Mouse (Mus musculus): ENCODE measurements around the gene Tnfrsf18. TPM values are rescaled to one million over a fixed set of nuclear protein-coding genes. Genes with fewer than 3 reads are reported as not detected.

Tnfrsf18 gene
- total RNA-seq, 4 experiments from 2014 or later = 0.42 to 1.2 TPM; not detected in 2

DNA sequence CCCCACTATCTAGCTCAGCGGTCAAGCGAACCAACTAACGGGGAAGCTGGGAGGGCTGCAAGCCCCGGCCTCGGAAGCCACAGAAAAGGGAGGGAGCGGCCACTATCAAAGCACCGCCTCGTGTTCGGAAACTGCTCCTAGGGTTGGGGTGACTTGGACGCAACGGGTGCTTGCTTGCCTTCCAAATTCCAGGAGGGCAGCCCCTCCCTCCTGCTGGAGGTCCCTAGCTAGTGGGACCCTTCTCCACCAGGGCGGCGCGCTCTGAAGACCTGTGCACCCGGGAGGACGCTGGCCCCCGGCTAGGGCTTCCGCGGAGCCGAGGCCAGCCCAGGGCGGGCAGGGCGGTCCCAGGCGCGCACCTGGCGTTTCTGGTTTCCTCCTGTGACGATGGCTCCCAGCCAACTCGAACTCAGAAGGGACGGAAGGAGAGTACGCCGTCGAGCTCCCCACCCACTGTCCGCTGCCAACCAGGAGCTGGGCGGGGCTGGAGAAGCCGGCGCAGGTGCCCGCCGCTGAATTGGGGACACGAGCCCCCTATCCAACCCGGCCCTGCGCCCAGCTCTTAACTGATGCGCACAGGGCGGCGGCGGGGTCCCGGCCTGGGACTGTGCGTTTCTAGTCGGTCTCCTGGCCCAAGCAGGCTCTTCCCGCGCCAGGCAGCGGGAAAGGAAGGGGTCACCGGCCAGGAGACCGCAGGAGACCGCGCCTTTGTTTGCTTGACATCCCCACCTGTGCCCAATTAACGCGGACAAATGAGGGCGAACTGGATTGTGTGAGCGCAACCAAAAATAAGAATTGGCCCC is 51.7 kb downstream of the Tnfrsf18 start:
- no peak for DNase-seq

Small RNA genes within 50 kb of the gene (microRNA-seq; reads per million reads assigned to microRNA genes)
- gene Mir200a (0.67 to 2.3 reads per million in 2 experiments), gene Mir200b (6.3 to 8.4 reads per million in 2 experiments), gene Mir429 (2.3 to 11.4 reads per million in 2 experiments)

Other genes with a start within 250 kb of the Tnfrsf18 start
- 1 to 10 TPM in 1 of 4 experiments, under 1 TPM in 3; 0.17 to 1.0 (median 0.62) TPM for gene Tmem88b, start 240.3 kb upstream of the Tnfrsf18 start, total RNA-seq (2022)
- not detected for gene Ankrd65, start 235.7 kb upstream of the Tnfrsf18 start, total RNA-seq (2022)
- 100 to 1,000 TPM; 102 to 144 (median 126) TPM for gene Mrpl20, start 223.3 kb upstream of the Tnfrsf18 start, total RNA-seq (2022)
- 100 to 1,000 TPM in 3 of 4 experiments, 10 to 100 TPM in 1; 88.5 to 164 (median 122) TPM for gene Ccnl2, start 213.7 kb upstream of the Tnfrsf18 start, total RNA-seq (2022)
- gene Aurkaip1, start 194.9 kb upstream of the Tnfrsf18 start, total RNA-seq (2022) = 100 to 1,000 TPM; 134 to 175 (median 158) TPM
- 10 to 100 TPM; 45.1 to 93.9 (median 66.8) TPM for gene Mxra8, start 186.5 kb upstream of the Tnfrsf18 start, total RNA-seq (2022)
- gene Dvl1, start 178.8 kb upstream of the Tnfrsf18 start, total RNA-seq (2022) = 100 to 1,000 TPM in 1 of 4 experiments, 10 to 100 TPM in 3; 69.6 to 110 (median 73.1) TPM
- gene Tas1r3, start 162.8 kb upstream of the Tnfrsf18 start, total RNA-seq (2022) = 1 to 10 TPM in 1 of 4 experiments, under 1 TPM in 3; 0.46 to 1.2 (median 0.62) TPM
- gene Cptp, start 156.7 kb upstream of the Tnfrsf18 start, total RNA-seq (2022) = 10 to 100 TPM; 16.4 to 29.0 (median 17.9) TPM
- 10 to 100 TPM; 32.3 to 34.6 (median 33.3) TPM for gene Ints11, start 156.6 kb upstream of the Tnfrsf18 start, total RNA-seq (2022)
- gene Pusl1, start 134.4 kb upstream of the Tnfrsf18 start, total RNA-seq (2022) = 10 to 100 TPM; 23.2 to 51.5 (median 41.4) TPM
- 10 to 100 TPM; 18.2 to 49.2 (median 30.9) TPM for gene Acap3, start 134.3 kb upstream of the Tnfrsf18 start, total RNA-seq (2022)
- 10 to 100 TPM; 64.3 to 87.8 (median 77.0) TPM for gene Ube2j2, start 82.3 kb upstream of the Tnfrsf18 start, total RNA-seq (2022)
- 10 to 100 TPM; 34.7 to 88.1 (median 58.1) TPM for gene C1qtnf12, start 63.8 kb upstream of the Tnfrsf18 start, total RNA-seq (2022)
- 1 to 10 TPM; 7.8 to 9.5 (median 8.9) TPM for gene B3galt6, start 33.5 kb upstream of the Tnfrsf18 start, total RNA-seq (2022)
- gene Sdf4, start 33.3 kb upstream of the Tnfrsf18 start, total RNA-seq (2022) = 100 to 1,000 TPM; 290 to 326 (median 308) TPM
- gene Tnfrsf4, start 12.3 kb upstream of the Tnfrsf18 start, total RNA-seq (2022) = 1 to 10 TPM; 1.0 to 3.0 (median 2.0) TPM
- 1 to 10 TPM in 1 of 4 experiments, under 1 TPM in 2, not detected in 1; 0.38 to 1.2 (median 0.86) TPM for gene Ttll10, start 33.2 kb downstream of the Tnfrsf18 start, total RNA-seq (2022)
- 10 to 100 TPM; 10.7 to 22.9 (median 14.1) TPM for gene 9430015G10Rik, start 83.8 kb downstream of the Tnfrsf18 start, total RNA-seq (2022)
- gene Rnf223, start 104.3 kb downstream of the Tnfrsf18 start, total RNA-seq (2022) = under 1 TPM in 3 of 4 experiments, not detected in 1; 0.11 to 0.23 (median 0.22) TPM
- gene Agrn, start 171.3 kb downstream of the Tnfrsf18 start, total RNA-seq (2022) = 10 to 100 TPM; 29.7 to 54.3 (median 41.1) TPM
- 1 to 10 TPM; 3.1 to 3.9 (median 3.6) TPM for gene Isg15, start 174.7 kb downstream of the Tnfrsf18 start, total RNA-seq (2022)
- 1 to 10 TPM; 3.0 to 6.5 (median 4.8) TPM for gene AW011738, start 177.1 kb downstream of the Tnfrsf18 start, total RNA-seq (2022)
- 1 to 10 TPM; 3.1 to 7.0 (median 5.3) TPM for gene Perm1, start 189.7 kb downstream of the Tnfrsf18 start, total RNA-seq (2022)
- 10 to 100 TPM; 23.8 to 44.1 (median 32.9) TPM for gene Plekhn1, start 208.7 kb downstream of the Tnfrsf18 start, total RNA-seq (2022)
- 10 to 100 TPM; 32.8 to 41.8 (median 39.8) TPM for gene Noc2l, start 209.8 kb downstream of the Tnfrsf18 start, total RNA-seq (2022)
- gene Samd11, start 229.5 kb downstream of the Tnfrsf18 start, total RNA-seq (2022) = 1 to 10 TPM; 1.6 to 4.7 (median 3.3) TPM

Data from adrenal gland, adult 8-10 months (tissue).